Comparison of ENCODE assay signal across 13 mouse cellular contexts in the genomic region with DNA sequence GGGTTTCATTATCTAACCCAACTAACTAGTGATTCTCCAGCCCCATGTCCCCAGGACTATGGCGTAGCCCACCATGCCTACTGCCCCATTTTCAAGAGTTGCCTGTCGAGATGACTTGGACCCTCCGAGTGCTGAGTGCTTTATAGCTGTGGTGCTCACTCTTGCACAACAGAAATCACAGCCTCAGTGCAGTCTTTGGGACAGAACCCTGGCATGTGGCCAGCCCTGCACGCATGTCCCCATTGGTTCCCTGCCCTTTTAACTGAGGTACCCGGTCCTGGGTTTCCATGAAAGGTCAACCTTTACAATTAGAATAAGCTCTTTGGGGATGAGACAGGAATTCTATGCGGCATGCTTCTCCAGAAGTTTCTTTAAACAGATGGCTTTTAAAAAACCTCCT.
A peak's percentile ranks its signal among the peaks of the same experiment; 100 is the strongest.
DNase-seq lines count a peak whose midpoint lies in the region; ATAC-seq and TF ChIP-seq lines count a peak whose summit lies in the region.
"Had no signal": no experiment of that assay in that cellular context is flagged by ENCODE, and none has a peak within 500 bp of the region (broad histone marks: within the 10 kb centered on the region; RNA-seq: fewer than 3 reads in every experiment).

No protein-coding gene starts in this region.

- no peaks in the 10 kb centered on the region for H3K9me3 ChIP-seq in lung, embryonic 15.5 days
- H3K9me3 ChIP-seq: embryonic facial prominence, embryonic 13.5 days; limb, embryonic 12.5 days had no signal

- peak; percentile 41 to 54 for DNase-seq in cerebellum, postnatal 10 days
- DNase-seq in cerebellum, postnatal 4 days (ENCODE audit: low spot score in 2 of 2): no peak
- DNase-seq in kidney, adult 2 months: peak; percentile 49
- DNase-seq in kidney, adult 18-20 months: no peak
- DNase-seq in lung, adult 2 months: no peak
- DNase-seq in spleen, postnatal 36 days (ENCODE audit: low spot score in 2 of 2): no peak
- DNase-seq: cerebellum, adult 11 months; right cerebral cortex, postnatal 14 days; thymus, postnatal 4 days had no signal

- no peak; the same call in 1 of the 2 replicates for ATAC-seq in lung, embryonic 15.5 days (ENCODE audit: borderline replicate concordance, extremely low read depth, low FRiP score, low TSS enrichment)

- H3K36me3 ChIP-seq in kidney, adult 2 months (ENCODE audit: control insufficient read depth, insufficient read depth, low read length): no peaks in the 10 kb centered on the region
- no peaks in the 10 kb centered on the region for H3K36me3 ChIP-seq in lung, embryonic 15.5 days
- H3K36me3 ChIP-seq: embryonic facial prominence, embryonic 13.5 days; limb, embryonic 12.5 days had no signal

- peaks cover 10% of the 10 kb centered on the region for H3K4me1 ChIP-seq in kidney, adult 2 months (ENCODE audit: control insufficient read depth, insufficient read depth, low read length)
- H3K4me1 ChIP-seq in lung, embryonic 15.5 days: peaks cover 23% of the 10 kb centered on the region
- peaks cover 14% of the 10 kb centered on the region for H3K4me1 ChIP-seq in lung, adult 2 months (ENCODE audit: control insufficient read depth, insufficient read depth, low read length)
- peaks cover 30% of the 10 kb centered on the region for H3K4me1 ChIP-seq in olfactory bulb, adult 2 months (ENCODE audit: control insufficient read depth, insufficient read depth, low read length)

- no peak for TF ChIP-seq POLR2A in kidney, adult 2 months (IDR thresholded peaks at IDR 0.05; ENCODE audit: low read depth, low read length)
- no peak for TF ChIP-seq POLR2A in lung, adult 2 months (IDR thresholded peaks at IDR 0.05; ENCODE audit: borderline replicate concordance, extremely low read depth, low read depth, low read length)
- no peak for TF ChIP-seq POLR2A in olfactory bulb, adult 2 months (IDR thresholded peaks at IDR 0.05; ENCODE audit: insufficient read depth, low read depth, low read length)

- H3K4me2 ChIP-seq in lung, embryonic 15.5 days: no peak overlapping the region
- H3K4me2 ChIP-seq: embryonic facial prominence, embryonic 13.5 days; limb, embryonic 12.5 days had no signal

- no peak overlapping the region for H3K4me3 ChIP-seq in kidney, adult 2 months (ENCODE audit: insufficient read depth, low read depth, low read length)
- H3K4me3 ChIP-seq in lung, embryonic 15.5 days: no peak overlapping the region
- H3K4me3 ChIP-seq in lung, adult 2 months (replicated peaks; ENCODE audit: extremely low read depth, low read depth, low read length): no peak overlapping the region
- H3K4me3 ChIP-seq in olfactory bulb, adult 2 months (ENCODE audit: insufficient read depth, low read depth, low read length): peak overlapping the region; percentile 28
- H3K4me3 ChIP-seq: embryonic facial prominence, embryonic 13.5 days; limb, embryonic 12.5 days had no signal

- WGBS in kidney, adult 2 months: 38% methylated on average over 6 of the region's 6 CpGs
- WGBS in lung, embryonic 15.5 days: 46% methylated on average over 6 of the region's 6 CpGs
- WGBS in lung, adult 2 months: 66% methylated on average over 6 of the region's 6 CpGs
- WGBS in olfactory bulb, adult 2 months: 25% methylated on average over 6 of the region's 6 CpGs

- no peak for TF ChIP-seq CTCF in kidney, adult 2 months (conservative IDR thresholded peaks at IDR 0.05; ENCODE audit: insufficient read depth, insufficient read length, low read depth, low read length)
- no peak for TF ChIP-seq CTCF in lung, adult 2 months (IDR thresholded peaks at IDR 0.05; ENCODE audit: insufficient read depth, low read length)
- no peak for TF ChIP-seq CTCF in olfactory bulb, adult 2 months (IDR thresholded peaks at IDR 0.05; ENCODE audit: insufficient read depth, low read depth, low read length)

- no peaks in the 10 kb centered on the region for H3K27me3 ChIP-seq in kidney, adult 2 months (replicated peaks; ENCODE audit: control insufficient read depth, insufficient read depth, low read length)
- no peaks in the 10 kb centered on the region for H3K27me3 ChIP-seq in lung, embryonic 15.5 days
- H3K27me3 ChIP-seq: embryonic facial prominence, embryonic 13.5 days; limb, embryonic 12.5 days had no signal

- H3K9ac ChIP-seq in lung, embryonic 15.5 days: no peak overlapping the region
- H3K9ac ChIP-seq: embryonic facial prominence, embryonic 13.5 days; limb, embryonic 12.5 days had no signal

- H3K27ac ChIP-seq in kidney, adult 2 months (ENCODE audit: insufficient read depth, low read depth, low read length): 0 out of 2 replicates have a peak overlapping the region, but pooled peaks have one; percentile 18
- peak overlapping the region; percentile 45 for H3K27ac ChIP-seq in lung, embryonic 15.5 days
- no peak overlapping the region for H3K27ac ChIP-seq in olfactory bulb, adult 2 months (ENCODE audit: insufficient read depth, low read depth, low read length)
- H3K27ac ChIP-seq: embryonic facial prominence, embryonic 13.5 days; limb, embryonic 12.5 days had no signal

Comparison
In these comparisons a context has a peak if more than half of its experiments do, and no peak if none do; other contexts are left out.
1. DNase-seq: peak in cerebellum, postnatal 10 days (2 of 2) and kidney, adult 2 months (single experiment); none in cerebellum, postnatal 4 days (0 of 2), kidney, adult 18-20 months (single experiment), lung, adult 2 months (single experiment) and spleen, postnatal 36 days (0 of 2).